Mouse (Mus musculus) intestine, postnatal 0 days (tissue): ENCODE data around the gene Mettl17. TPM values are rescaled to one million over a fixed set of nuclear protein-coding genes. Genes with fewer than 3 reads are reported as not detected.

ENCODE experiments used
- ATAC-seq: fragments of 200-750 bp; cut with Nextera tagmentation; 2 replicates; pipeline ENCODE4 v1.8.0; 2017; ENCODE audit warnings: mild to moderate bottlenecking, moderate TSS enrichment, moderate library complexity
- H3K27ac ChIP-seq: fragments of 300-500 bp; sonication (generic); 2 replicates; pipeline ENCODE4 v1.5.1; 2014; ENCODE audit warnings: mild to moderate bottlenecking, low read depth, low read length, moderate library complexity
- H3K27me3 ChIP-seq: fragments of 300-500 bp; sonication (generic); replicated peaks from 2 replicates; pipeline ENCODE4 v1.6.1; 2014; ENCODE audit warnings: low read length, mixed read lengths; ENCODE audit not compliant: control insufficient read depth, insufficient read depth
- H3K36me3 ChIP-seq: fragments of 300-500 bp; sonication (generic); 2 replicates; pipeline ENCODE4 v1.6.1; 2014; ENCODE audit warnings: mild to moderate bottlenecking, moderate library complexity; ENCODE audit not compliant: control insufficient read depth, insufficient read depth
- H3K4me1 ChIP-seq: fragments of 300-500 bp; sonication (generic); replicated peaks from 2 replicates; pipeline ENCODE4 v1.6.1; 2014; ENCODE audit warnings: antibody characterized with exemption, low read length, mixed read lengths; ENCODE audit not compliant: control insufficient read depth, insufficient read depth
- H3K4me2 ChIP-seq: fragments of 300-500 bp; sonication (generic); replicated peaks from 2 replicates; pipeline ENCODE4 v1.6.1; 2014; ENCODE audit warnings: low read depth, mild to moderate bottlenecking, moderate library complexity
- H3K4me3 ChIP-seq: fragments of 300-500 bp; sonication (generic); 2 replicates; pipeline ENCODE4 v1.5.1; 2014; ENCODE audit warnings: low read depth, low read length
- H3K9ac ChIP-seq: fragments of 300-500 bp; sonication (generic); 2 replicates; pipeline ENCODE4 v1.6.1; 2014; ENCODE audit warnings: mild to moderate bottlenecking, low read depth, low read length
- H3K9me3 ChIP-seq: fragments of 300-500 bp; sonication (generic); 2 replicates; pipeline ENCODE4 v1.6.1; 2016; ENCODE audit warnings: mixed run types; ENCODE audit not compliant: control insufficient read depth
- CTCF ChIP-seq: sonication (generic); IDR thresholded peaks from 2 replicates; pipeline ENCODE4 v1.5.1; 2016; ENCODE audit warnings: low read depth, mild to moderate bottlenecking, control low read depth, antibody characterized with exemption, moderate library complexity
- WGBS: fragments of 180-500 bp; shearing (Covaris S2); extraction: QIAGEN DNeasy Blood & Tissue Kit; methylation state at CpG from one replicate; pipeline ENCODE4 v1.1.7; 2014; 5-methylcytosine and 5-hydroxymethylcytosine counted together
- polyA plus RNA-seq: library from polyadenylated mRNA; unstranded; fragments of >200 nt; fragmentation: Nextera tagmentation; extraction: Ambion mirVana; gene quantifications from 2 replicates; pipeline ENCODE4 v1.2.1, GENCODE M21; 2015

Gene Mettl17
- polyA plus RNA-seq, 1 experiment from 2014 or later: 19.7 TPM

GRCm38 (mm10) chr14:51883527-51884030 lies 1.1 kb upstream of the Mettl17 start:
- peak; percentile 79 for TF ChIP-seq CTCF

GRCm38 (mm10) chr14:51884031-51884544 lies 554 bp upstream of the Mettl17 start:
- peak overlapping the region; percentile 40; the same call in 1 of the 2 replicates for H3K9ac ChIP-seq
- 2% methylated on average over 14 of the region's 14 CpGs for WGBS
- peaks cover 12% of the 10 kb centered on the region; the same call in 1 of the 2 replicates for H3K4me1 ChIP-seq
- TF ChIP-seq CTCF: no peak
- peak overlapping the region; percentile 60 for H3K27ac ChIP-seq
- H3K36me3 ChIP-seq: peaks cover 19% of the 10 kb centered on the region
- H3K4me2 ChIP-seq: peak overlapping the region; percentile 91
- peak overlapping the region; percentile 81 for H3K4me3 ChIP-seq
- H3K9me3 ChIP-seq: no peaks in the 10 kb centered on the region
- ATAC-seq: peak; percentile 9; the same call in 1 of the 2 replicates
- H3K27me3 ChIP-seq: no peaks in the 10 kb centered on the region

More at GRCm38 (mm10) chr14:51883527-51884030, 1.1 kb upstream of the Mettl17 start:
- Histone ChIP-seq H3K27me3 (no peaks in the 10 kb centered on the region), H3K9me3 (no peaks in the 10 kb centered on the region), H3K4me1 (peaks cover 12% of the 10 kb centered on the region; the same call in 1 of the 2 replicates), H3K4me3 (peak overlapping the region; percentile 81), H3K4me2 (peak overlapping the region; percentile 91), H3K36me3 (peaks cover 14% of the 10 kb centered on the region), H3K9ac (no peak overlapping the region), H3K27ac (peak overlapping the region; percentile 60; the same call in 1 of the 2 replicates)
- peak; percentile 44 for ATAC-seq
- 0% methylated on average over 4 of the region's 4 CpGs for WGBS

GRCm38 (mm10) chr14:51886051-51886450 lies 1.4 kb downstream of the Mettl17 start:
- H3K4me1 ChIP-seq: peaks cover 12% of the 10 kb centered on the region; the same call in 1 of the 2 replicates
- no peak overlapping the region for H3K9ac ChIP-seq
- TF ChIP-seq CTCF: no peak
- H3K4me2 ChIP-seq: peak overlapping the region; percentile 91
- H3K4me3 ChIP-seq: no peak overlapping the region
- H3K27ac ChIP-seq: no peak overlapping the region
- 64% methylated on average over 6 of the region's 6 CpGs for WGBS
- H3K36me3 ChIP-seq: peaks cover 39% of the 10 kb centered on the region
- no peaks in the 10 kb centered on the region for H3K9me3 ChIP-seq
- no peak for ATAC-seq
- H3K27me3 ChIP-seq: no peaks in the 10 kb centered on the region

GRCm38 (mm10) chr14:51889833-51890232 lies 5.2 kb downstream of the Mettl17 start:
- H3K9me3 ChIP-seq: no peaks in the 10 kb centered on the region
- no peak overlapping the region for H3K4me3 ChIP-seq
- WGBS: 84% methylated on average over 6 of the region's 6 CpGs
- TF ChIP-seq CTCF: no peak
- H3K27me3 ChIP-seq: no peaks in the 10 kb centered on the region
- H3K27ac ChIP-seq: no peak overlapping the region
- H3K9ac ChIP-seq: no peak overlapping the region
- H3K36me3 ChIP-seq: peaks cover 55% of the 10 kb centered on the region
- ATAC-seq: no peak
- peaks cover 12% of the 10 kb centered on the region; the same call in 1 of the 2 replicates for H3K4me1 ChIP-seq
- H3K4me2 ChIP-seq: no peak overlapping the region

GRCm38 (mm10) chr14:51892191-51892939 lies 7.7 kb downstream of the Mettl17 start, which contains the start of gene Slc39a2:
Gene Slc39a2, plus strand, starts transcription at chr14:51892889.
- Histone ChIP-seq H3K4me2 (no peak within 1 kb of the TSS), H3K27ac (no peak within 1 kb of the TSS), H3K4me3 (no peak within 1 kb of the TSS), H3K4me1 (no peaks in the 10 kb centered on the region), H3K9me3 (no peaks in the 10 kb centered on the region), H3K36me3 (peaks cover 57% of the 10 kb centered on the region), H3K27me3 (no peaks in the 10 kb centered on the region), H3K9ac (no peak within 1 kb of the TSS)
- WGBS: 85% methylated on average over 9 of the region's 9 CpGs
- no peak for TF ChIP-seq CTCF
- no peak for ATAC-seq

- TF ChIP-seq CTCF: no peak
- ATAC-seq: no peak
- Histone ChIP-seq H3K4me3 (no peak overlapping the region), H3K4me2 (no peak overlapping the region), H3K27ac (no peak overlapping the region), H3K9ac (no peak overlapping the region), H3K27me3 (no peaks in the 10 kb centered on the region), H3K4me1 (no peaks in the 10 kb centered on the region), H3K9me3 (no peaks in the 10 kb centered on the region), H3K36me3 (peaks cover 49% of the 10 kb centered on the region)
- 33% methylated on average over 10 of the region's 10 CpGs for WGBS
These were observed 8.6 kb downstream of the Mettl17 start for GRCm38 (mm10) chr14:51893094-51893794.
